Comparison of ENCODE assay signal across 9 mouse cellular contexts in the genomic region with DNA sequence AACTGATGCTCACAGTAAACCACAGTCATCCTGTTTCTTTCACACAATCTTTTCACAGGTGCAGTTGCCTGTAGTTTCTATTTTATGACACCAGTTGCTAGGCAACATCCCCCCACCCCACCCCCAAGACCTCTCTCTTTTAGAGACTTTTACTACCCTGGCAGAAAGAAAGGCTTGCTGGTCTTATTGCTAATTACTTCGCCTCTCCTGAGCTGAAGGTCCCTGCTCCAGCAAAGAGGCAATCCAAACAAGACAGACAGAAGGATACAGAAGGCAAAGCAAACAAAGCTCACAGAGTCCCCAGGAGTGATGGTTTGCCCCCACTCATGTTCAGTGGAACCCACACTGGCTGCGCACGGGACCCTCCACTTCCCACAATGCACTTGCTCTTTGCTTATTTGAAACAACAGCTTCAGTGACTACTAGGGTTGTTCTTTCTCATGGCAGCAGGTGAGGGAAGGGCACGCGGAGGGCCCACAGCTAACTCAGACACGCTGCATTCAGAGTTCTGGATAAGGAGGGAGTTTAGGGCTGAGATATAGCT.
A peak's percentile ranks its signal among the peaks of the same experiment; 100 is the strongest.
DNase-seq lines count a peak whose midpoint lies in the region; ATAC-seq lines count a peak whose summit lies in the region.
"Had no signal": no experiment of that assay in that cellular context is flagged by ENCODE, and none has a peak within 500 bp of the region (broad histone marks: within the 10 kb centered on the region; RNA-seq: fewer than 3 reads in every experiment).

No protein-coding gene starts in this region.

- peaks cover 16% of the 10 kb centered on the region; the same call in 1 of the 2 replicates for H3K36me3 ChIP-seq in embryonic facial prominence, embryonic 13.5 days

- peaks cover 37% of the 10 kb centered on the region for H3K4me1 ChIP-seq in embryonic facial prominence, embryonic 13.5 days

- H3K27me3 ChIP-seq in embryonic facial prominence, embryonic 13.5 days: no peaks in the 10 kb centered on the region

- ATAC-seq in embryonic facial prominence, embryonic 13.5 days (ENCODE audit: insufficient number of reproducible peaks, insufficient read depth, low FRiP score, low TSS enrichment, low read depth): no peak
- no peak for ATAC-seq in monocyte, adult 5-6 weeks (replicated peaks; ENCODE audit: insufficient number of reproducible peaks, low FRiP score, low TSS enrichment, poor library complexity, severe bottlenecking)
- ATAC-seq: lung, postnatal 0 days had no signal

- peak; percentile 86 for DNase-seq in heart, adult 11 months
- DNase-seq in heart, postnatal 10 days: no peak
- DNase-seq in CD4-positive helper T cell, adult 2 months (ENCODE audit: low read depth, low spot score): peak; percentile 91
- peak; percentile 66 to 78 for DNase-seq in natural killer cell, adult 2 months (ENCODE audit: low spot score in 2 of 2)
- DNase-seq in left cerebral cortex, adult 18-20 months (ENCODE audit: low spot score in 2 of 2): no peak
- no peak for DNase-seq in ovary, adult 18-20 months (ENCODE audit: low spot score)

- peak overlapping the region; percentile 27; the same call in 1 of the 2 replicates for H3K9ac ChIP-seq in embryonic facial prominence, embryonic 13.5 days

- WGBS in embryonic facial prominence, embryonic 13.5 days: 67% methylated on average over 6 of the region's 6 CpGs

- H3K27ac ChIP-seq in embryonic facial prominence, embryonic 13.5 days: no peak overlapping the region

- H3K9me3 ChIP-seq in embryonic facial prominence, embryonic 13.5 days: no peaks in the 10 kb centered on the region

- no peak overlapping the region for H3K4me2 ChIP-seq in embryonic facial prominence, embryonic 13.5 days

- intact Hi-C loops in heart, postnatal 10 days (cut with DNase I): no loop called here

- no peak overlapping the region for H3K4me3 ChIP-seq in embryonic facial prominence, embryonic 13.5 days

Comparison
In these comparisons a context has a peak if more than half of its experiments do, and no peak if none do; other contexts are left out.
1. DNase-seq: peak in heart, adult 11 months (single experiment), CD4-positive helper T cell, adult 2 months (single experiment) and natural killer cell, adult 2 months (2 of 2); none in heart, postnatal 10 days (0 of 2), left cerebral cortex, adult 18-20 months (0 of 2) and ovary, adult 18-20 months (single experiment).